Mouse (Mus musculus) cerebellum, adult 2 months (tissue): ENCODE data around the gene Plekha5. TPM values are rescaled to one million over a fixed set of nuclear protein-coding genes. Genes with fewer than 3 reads are reported as not detected.
"Not testable (repeated sequence)": the region's sequence is repeated elsewhere in the genome, so short reads cannot be mapped to it uniquely, and the experiment has no call there.

ENCODE experiments used
- DNase-seq, 2 experiments: peaks; one replicate each; pipeline ENCODE4 v3.0.0; 2021
- H3K27ac ChIP-seq: fragments of 200-500 bp; 2 replicates; pipeline ENCODE4 v1.5.1; 2012; ENCODE audit warnings: low read length, control low read depth, inconsistent platforms; ENCODE audit not compliant: insufficient read depth
- H3K27me3 ChIP-seq: fragments of 200-500 bp; 2 replicates; pipeline ENCODE4 v1.6.1; 2012; ENCODE audit warnings: inconsistent platforms, mild to moderate bottlenecking, low read length, moderate library complexity; ENCODE audit not compliant: control insufficient read depth, insufficient read depth
- H3K4me1 ChIP-seq: fragments of 200-500 bp; 2 replicates; pipeline ENCODE4 v1.6.1; 2011; ENCODE audit warnings: low read length; ENCODE audit not compliant: control insufficient read depth, insufficient read depth
- H3K4me3 ChIP-seq: fragments of 200-500 bp; replicated peaks from 2 replicates; pipeline ENCODE3; 2011; ENCODE audit warnings: mild to moderate bottlenecking, low read depth, low read length, control low read depth; ENCODE audit not compliant: insufficient read depth
- CTCF ChIP-seq: fragments of 200-500 bp; IDR thresholded peaks from 2 replicates; pipeline ENCODE4 v1.5.1; 2011; ENCODE audit warnings: low read depth, mild to moderate bottlenecking, control low read depth, low read length, moderate library complexity, borderline replicate concordance; ENCODE audit not compliant: insufficient read depth
- POLR2A ChIP-seq: fragments of 200-500 bp; IDR thresholded peaks from 2 replicates; pipeline ENCODE4 v1.6.1; 2011; ENCODE audit warnings: low read length, control low read depth, borderline replicate concordance; ENCODE audit not compliant: insufficient read depth
- WGBS: fragments of 180-500 bp; shearing (Covaris S2); methylation state at CpG from one replicate; pipeline ENCODE4 v1.1.7; 2018; 5-methylcytosine and 5-hydroxymethylcytosine counted together
- polyA plus RNA-seq: library from polyadenylated mRNA; depleted of rRNA; stranded (reverse); fragments of >200 nt; gene quantifications from 2 replicates; pipeline ENCODE4 v1.2.3, GENCODE M21; 2012

Gene Plekha5
- polyA plus RNA-seq, 1 experiment = 118 TPM

DNA sequence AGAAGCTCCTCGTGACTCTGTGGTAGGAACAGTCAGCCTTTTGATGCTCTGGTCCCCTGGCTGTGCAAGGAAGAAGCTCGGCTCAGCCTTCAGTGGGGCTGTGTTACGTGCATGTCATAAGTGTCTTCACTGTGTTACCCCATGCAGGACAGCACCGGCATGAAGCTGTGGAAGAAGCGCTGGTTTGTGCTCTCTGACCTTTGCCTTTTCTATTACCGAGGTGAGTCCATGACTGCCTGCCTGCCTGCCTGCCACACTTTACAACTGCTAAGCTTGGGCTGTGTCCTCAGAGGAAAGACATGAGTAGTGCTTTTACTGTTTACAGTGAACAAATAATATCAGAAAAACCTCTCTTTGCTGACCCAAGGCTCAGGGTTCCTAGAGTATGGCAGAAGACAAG is 104.6 kb downstream of the Plekha5 start:
- no peak for TF ChIP-seq POLR2A
- TF ChIP-seq CTCF = no peak
- WGBS = 83% methylated on average over 6 of the region's 6 CpGs
- no peak overlapping the region for H3K4me3 ChIP-seq
- H3K27me3 ChIP-seq = no peaks in the 10 kb centered on the region
- H3K4me1 ChIP-seq = peaks cover 4% of the 10 kb centered on the region
- H3K27ac ChIP-seq = no peak overlapping the region
- no peak for DNase-seq

DNA sequence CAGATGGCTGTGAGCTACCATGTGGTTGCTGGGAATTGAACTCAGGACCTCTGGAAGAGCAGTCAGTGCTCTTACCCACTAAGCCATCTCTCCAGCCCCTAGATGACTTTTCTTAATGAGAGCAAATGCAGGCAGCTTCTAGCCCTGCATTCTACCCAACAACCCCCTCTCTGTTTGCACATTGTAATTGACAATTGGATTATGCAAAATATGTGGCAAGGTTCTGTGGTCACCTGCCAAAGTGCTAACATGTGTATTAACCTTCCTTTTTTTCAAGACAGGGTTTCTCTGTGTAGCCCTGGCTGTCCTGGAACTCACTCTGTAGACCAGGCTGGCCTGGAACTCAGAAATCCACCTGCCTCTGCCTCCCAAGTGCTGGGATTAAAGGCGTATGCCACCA is 109.0 kb downstream of the Plekha5 start:
- H3K4me3 ChIP-seq, DNase-seq, H3K27me3 ChIP-seq, H3K27ac ChIP-seq, H3K4me1 ChIP-seq: not testable (repeated sequence)
- 100% methylated on average over 1 of the region's 1 CpGs for WGBS

DNA sequence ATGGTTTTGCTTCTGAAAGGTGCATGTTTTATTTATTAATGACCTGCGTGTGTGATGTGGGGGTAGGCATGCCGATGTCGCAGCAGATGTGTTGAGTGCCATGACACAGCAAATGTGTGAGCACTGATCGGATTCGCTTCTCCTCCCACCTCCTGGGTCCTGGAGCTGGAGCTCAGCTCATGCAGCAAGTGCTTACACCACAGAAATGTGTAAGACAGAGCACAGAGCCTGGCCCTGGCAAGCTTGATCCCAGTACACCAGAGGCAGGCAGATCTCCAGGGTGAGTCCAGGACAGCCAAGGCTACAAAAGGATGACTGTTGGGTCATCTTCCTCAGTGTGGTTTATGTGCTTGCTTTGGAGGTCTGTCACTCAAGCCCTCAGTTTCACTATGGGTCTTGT is 109.8 kb downstream of the Plekha5 start:
- DNase-seq = no peak
- Histone ChIP-seq H3K27me3 (no peaks in the 10 kb centered on the region), H3K4me3 (no peak overlapping the region), H3K4me1 (0 out of 2 replicates have a peak, but pooled peaks cover 2% of the 10 kb centered on the region), H3K27ac (no peak overlapping the region)
- WGBS = 80% methylated on average over 5 of the region's 5 CpGs
- TF ChIP-seq CTCF (no peak), POLR2A (no peak)

DNA sequence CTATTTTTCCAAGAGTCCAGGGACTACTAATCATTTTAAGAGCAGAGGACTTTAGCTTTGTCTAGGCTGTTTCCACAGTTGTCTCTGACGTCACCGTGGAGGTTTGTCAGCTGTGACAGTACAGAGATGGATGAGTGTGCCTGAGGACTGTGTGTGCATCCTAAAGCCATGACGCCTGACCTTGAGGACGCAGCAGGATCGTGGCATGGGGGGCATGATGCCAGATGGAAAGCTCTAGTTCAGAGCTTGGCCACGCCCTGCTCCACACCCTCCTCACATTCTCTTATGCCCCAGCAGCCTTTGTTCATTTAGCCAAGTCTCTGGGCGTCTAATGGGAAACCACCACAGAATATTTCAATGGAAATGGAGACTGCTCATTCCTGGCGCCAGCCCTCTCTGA is 111.7 kb downstream of the Plekha5 start:
- TF ChIP-seq CTCF (no peak), POLR2A (no peak)
- 39% methylated on average over 8 of the region's 8 CpGs for WGBS
- H3K27ac ChIP-seq = no peak overlapping the region
- H3K4me1 ChIP-seq = 0 out of 2 replicates have a peak, but pooled peaks cover 2% of the 10 kb centered on the region
- no peak for DNase-seq
- H3K4me3 ChIP-seq = no peak overlapping the region
- H3K27me3 ChIP-seq = no peaks in the 10 kb centered on the region

DNA sequence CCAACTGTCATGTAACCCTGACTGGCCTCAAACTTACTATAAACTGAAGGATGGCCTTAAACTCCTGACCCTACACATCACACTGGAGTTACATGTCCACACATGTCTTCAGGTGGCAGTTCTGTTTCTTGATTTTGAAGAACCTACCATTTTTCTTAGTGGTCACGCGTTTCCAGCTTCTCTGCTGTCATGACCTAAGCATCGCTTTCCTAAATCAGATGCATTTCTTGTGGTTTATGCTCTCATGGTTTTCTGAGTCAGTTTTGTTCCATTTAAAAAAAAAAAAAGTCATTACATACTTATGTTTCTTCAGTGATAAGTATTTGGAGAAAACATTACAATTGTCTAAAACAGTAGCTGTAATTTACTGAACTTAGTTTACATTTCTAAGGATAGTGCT is 118.1 kb downstream of the Plekha5 start:
- 98% methylated on average over 3 of the region's 3 CpGs for WGBS
- H3K27me3 ChIP-seq = no peaks in the 10 kb centered on the region
- 0 out of 2 replicates have a peak, but pooled peaks cover 2% of the 10 kb centered on the region for H3K4me1 ChIP-seq
- TF ChIP-seq POLR2A (no peak), CTCF (no peak)
- no peak overlapping the region for H3K4me3 ChIP-seq
- H3K27ac ChIP-seq = no peak overlapping the region
- no peak for DNase-seq

DNA sequence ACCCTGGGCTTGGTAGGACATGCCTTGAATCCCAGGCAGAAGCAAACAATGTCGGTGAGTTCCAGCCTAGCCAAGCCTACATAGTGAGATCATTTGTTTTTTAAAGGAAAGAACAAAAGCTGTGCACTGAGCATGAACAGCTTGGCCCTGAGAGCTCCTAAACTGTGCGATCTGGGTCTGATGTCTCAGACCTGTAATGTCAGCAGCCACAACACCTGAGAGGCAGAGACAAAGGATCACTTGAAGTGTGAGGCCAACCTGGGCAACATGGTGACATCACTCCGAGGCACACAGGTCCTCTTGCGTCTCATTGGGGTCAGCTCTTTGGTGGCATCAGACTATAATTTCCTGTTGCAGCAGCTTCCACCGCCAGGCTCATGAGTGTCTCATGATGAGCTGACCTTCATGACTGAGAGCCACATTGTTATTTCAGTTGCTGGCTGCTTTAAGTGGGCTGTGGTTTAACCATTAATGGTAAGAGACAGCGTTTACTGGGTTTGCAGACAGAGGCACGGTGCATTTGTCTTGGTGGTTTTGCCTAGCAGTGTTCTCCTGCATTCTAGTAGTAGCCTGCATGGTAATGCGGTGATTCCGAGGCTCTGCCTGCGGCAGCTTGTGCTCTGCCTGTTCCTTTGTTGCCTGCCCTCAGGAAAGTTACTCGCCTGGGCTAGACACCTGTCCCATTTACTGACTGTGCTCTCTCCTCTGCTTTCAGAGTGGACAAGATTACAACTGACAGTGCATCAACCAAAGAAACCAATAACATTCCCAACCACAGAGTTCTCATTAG is 119.3 kb downstream of the Plekha5 start:
- no peak for TF ChIP-seq POLR2A
- no peak for TF ChIP-seq CTCF
- 82% methylated on average over 11 of the region's 11 CpGs for WGBS
- Histone ChIP-seq H3K27me3 (no peaks in the 10 kb centered on the region), H3K27ac (no peak overlapping the region), H3K4me3 (no peak overlapping the region), H3K4me1 (0 out of 2 replicates have a peak, but pooled peaks cover 2% of the 10 kb centered on the region)
- no peak for DNase-seq

DNA sequence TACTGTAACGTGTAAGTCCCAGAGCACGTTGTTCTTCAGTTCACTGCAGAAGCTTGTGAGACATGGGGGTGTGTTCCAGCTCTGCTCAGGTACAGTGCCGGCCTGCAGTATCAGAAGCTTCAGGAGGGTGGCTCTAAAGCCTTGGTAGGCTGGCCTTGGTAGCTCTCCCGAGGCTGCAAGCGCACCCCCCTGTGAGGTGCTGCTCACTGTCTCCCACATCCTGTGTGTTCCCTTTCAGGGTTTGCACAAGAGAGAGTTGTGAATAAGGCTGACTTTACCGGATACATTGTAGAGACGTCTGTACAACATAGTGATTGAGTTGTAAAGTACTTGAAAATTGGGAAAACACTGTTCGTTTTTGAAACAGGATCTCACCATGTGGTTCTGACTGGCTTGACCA is 122.2 kb downstream of the Plekha5 start:
- no peak overlapping the region for H3K4me3 ChIP-seq
- no peak for DNase-seq

DNA sequence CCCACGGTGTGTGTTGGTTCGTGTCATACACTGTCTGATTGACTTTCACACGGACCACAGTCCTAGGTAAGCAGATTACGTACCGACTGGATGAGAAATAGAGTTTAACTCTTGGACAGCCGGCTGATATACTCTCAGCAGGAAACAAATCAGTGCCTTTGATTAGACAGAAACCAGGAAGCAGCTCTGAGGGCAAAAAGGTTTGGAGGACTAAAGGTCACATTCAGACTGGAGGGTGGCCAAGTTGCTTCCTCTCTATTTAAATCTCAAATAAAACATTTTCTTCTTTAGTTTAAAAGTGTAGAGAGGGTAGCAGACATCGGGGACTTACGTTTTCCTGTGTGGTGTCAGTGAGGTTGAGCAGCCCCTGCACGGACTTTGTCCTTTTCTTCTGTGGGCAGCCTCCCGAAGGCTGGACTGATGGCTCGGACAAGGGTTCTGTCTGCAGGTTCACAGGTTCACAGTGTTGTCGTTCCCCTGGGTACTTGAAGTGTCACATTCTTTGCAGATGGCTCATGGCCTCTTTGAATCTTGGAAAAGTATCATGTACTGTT is 122.9 kb downstream of the Plekha5 start:
- TF ChIP-seq CTCF = no peak
- no peak for TF ChIP-seq POLR2A
- DNase-seq = no peak
- Histone ChIP-seq H3K27me3 (no peaks in the 10 kb centered on the region), H3K4me3 (no peak overlapping the region), H3K4me1 (peaks cover 7% of the 10 kb centered on the region), H3K27ac (no peak overlapping the region)
- WGBS = 59% methylated on average over 12 of the region's 12 CpGs

More for the DNA sequence above, 122.2 kb downstream of the Plekha5 start:
- Histone ChIP-seq H3K27ac (no peak overlapping the region), H3K27me3 (no peaks in the 10 kb centered on the region), H3K4me1 (peaks cover 7% of the 10 kb centered on the region)
- TF ChIP-seq CTCF = no peak
- TF ChIP-seq POLR2A = no peak
- 71% methylated on average over 8 of the region's 8 CpGs for WGBS
